Mouse (Mus musculus) testis, adult 2 months (tissue): Measurements from ENCODE around the gene Ttll13.

Experiments
- CTCF ChIP-seq: fragments of 200-500 bp; IDR thresholded peaks from 2 replicates; pipeline ENCODE4 v1.5.1; 2012; ENCODE audit warnings: low read depth, mild to moderate bottlenecking, inconsistent platforms, low read length, moderate library complexity; ENCODE audit not compliant: control insufficient read depth, insufficient read depth, insufficient replicate concordance
- POLR2A ChIP-seq: fragments of 200-500 bp; IDR thresholded peaks from 2 replicates; pipeline ENCODE4 v1.6.1; 2012; ENCODE audit warnings: low read depth, mild to moderate bottlenecking, inconsistent platforms, low read length, moderate library complexity; ENCODE audit not compliant: control insufficient read depth

GRCm38 (mm10) chr7:80202961-80203360 lies 43.2 kb upstream of the Ttll13 start:
- TF ChIP-seq POLR2A (no peak), CTCF (no peak)
